Mouse (Mus musculus): Measurements from ENCODE around the gene Fsd1. TPM values are rescaled to one million over a fixed set of nuclear protein-coding genes. Genes with fewer than 3 reads are reported as not detected.

Gene Fsd1
- total RNA-seq, 2 experiments from 2014 or later, result 99.7 to 111 TPM

DNA sequence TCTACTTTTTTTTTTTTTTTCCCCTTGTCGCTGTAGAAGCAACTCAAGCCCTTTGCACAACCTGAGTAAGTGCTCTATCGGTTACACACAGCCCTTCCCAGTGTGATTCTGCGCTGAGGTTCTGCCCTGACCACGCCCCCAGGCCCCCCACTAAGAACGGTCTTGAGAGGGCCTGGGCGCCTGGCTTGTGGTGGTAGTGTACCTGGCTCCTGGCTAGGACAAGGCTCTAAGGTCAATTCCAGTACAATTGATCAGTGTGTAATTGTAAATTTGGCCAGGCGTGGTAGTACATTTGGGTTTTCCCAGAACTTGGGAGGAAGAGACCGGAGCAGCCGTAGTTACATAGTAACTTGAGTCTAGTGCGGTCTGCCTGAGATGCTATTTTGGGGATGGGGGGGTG, 20.6 kb downstream of the Fsd1 start:
- DNase-seq (ENCODE audit: extremely low spot score in 1 of 2, low spot score in 2 of 2), result no peak
- intact Hi-C loops (cut with DNase I), result no loop called here

DNA sequence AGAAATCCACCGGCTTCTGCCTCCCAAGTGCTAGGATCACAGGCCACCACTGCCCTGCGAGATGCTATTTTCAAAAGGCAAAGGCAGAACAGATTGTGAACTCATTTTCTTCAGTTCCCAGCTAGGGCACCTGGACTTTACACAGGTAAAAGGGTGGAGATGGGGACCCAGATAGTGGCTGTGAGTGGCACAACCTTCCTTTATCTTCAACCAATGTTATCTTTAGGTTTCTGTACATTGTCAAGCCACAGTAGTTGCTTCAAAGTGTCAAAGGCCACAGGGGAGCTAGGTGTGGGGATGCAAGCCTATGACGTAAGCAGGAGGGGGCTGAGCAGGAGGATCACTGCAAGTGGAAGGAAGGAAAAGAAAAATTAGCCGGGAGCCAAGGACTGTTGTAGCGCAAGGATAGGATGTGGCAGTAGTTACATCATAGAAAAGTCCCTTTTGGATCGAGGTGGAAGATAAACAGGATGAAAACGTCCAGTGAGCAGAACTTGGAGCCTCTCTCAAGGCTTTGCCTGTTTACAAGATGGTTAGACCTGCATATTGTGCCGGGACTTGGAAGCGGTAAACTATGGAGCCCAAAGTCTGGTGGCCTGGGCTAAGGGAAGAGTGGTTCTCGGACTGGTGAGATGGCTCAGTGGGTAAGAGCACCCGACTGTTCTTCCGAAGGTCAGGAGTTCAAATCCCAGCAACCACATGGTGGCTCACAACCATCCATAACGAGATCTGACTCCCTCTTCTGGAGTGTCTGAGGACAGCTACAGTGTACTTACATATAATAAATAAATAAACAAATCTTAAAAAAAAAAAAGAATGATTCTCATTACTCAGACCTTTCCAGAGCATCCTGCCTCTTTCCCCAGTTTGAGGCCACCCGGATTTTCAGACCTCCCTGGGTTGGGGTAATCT, 21.4 kb downstream of the Fsd1 start:
- DNase-seq (ENCODE audit: extremely low spot score in 1 of 2, low spot score in 2 of 2), result no peak
- intact Hi-C loops (cut with DNase I), result no loop called here

DNA sequence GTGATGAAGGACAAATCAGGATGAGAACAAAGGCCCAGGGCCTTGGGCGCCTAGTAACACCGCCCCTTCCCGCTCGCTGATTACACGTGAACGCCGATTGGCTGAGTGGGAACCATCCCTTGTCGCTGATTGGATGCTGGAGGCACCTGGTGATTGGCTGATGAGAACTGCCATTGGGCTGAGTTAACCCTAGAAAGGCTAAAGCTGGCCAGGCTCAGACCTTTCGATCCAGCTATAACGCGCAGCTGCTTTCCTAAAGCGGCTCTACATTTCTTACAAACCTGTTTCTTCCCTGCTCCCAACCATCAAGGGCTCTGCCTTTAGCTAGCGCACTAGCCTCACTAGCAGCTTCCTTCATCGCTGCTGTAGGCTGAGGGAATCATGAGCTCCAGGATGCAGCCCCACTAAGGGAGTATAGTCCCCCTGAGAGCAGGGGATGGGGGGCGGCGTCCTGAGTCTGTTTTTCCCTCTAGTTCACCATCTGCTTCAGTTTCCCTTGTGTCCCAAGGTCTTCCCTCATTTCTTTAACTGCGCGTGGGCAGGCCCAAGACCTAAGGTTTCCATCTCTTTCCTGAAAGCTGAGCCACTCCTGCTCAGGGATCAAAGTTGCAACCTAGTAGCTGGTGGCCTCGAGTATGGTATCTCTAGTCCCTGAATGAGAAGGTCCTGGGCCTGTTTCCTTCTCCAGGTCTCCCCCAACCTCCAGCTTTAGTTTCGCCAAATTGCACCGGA, 22.2 kb downstream of the Fsd1 start:
- intact Hi-C loops (cut with DNase I), result no loop called here
- peak; percentile 95 to 96 for DNase-seq (ENCODE audit: extremely low spot score in 1 of 2, low spot score in 2 of 2)

DNA sequence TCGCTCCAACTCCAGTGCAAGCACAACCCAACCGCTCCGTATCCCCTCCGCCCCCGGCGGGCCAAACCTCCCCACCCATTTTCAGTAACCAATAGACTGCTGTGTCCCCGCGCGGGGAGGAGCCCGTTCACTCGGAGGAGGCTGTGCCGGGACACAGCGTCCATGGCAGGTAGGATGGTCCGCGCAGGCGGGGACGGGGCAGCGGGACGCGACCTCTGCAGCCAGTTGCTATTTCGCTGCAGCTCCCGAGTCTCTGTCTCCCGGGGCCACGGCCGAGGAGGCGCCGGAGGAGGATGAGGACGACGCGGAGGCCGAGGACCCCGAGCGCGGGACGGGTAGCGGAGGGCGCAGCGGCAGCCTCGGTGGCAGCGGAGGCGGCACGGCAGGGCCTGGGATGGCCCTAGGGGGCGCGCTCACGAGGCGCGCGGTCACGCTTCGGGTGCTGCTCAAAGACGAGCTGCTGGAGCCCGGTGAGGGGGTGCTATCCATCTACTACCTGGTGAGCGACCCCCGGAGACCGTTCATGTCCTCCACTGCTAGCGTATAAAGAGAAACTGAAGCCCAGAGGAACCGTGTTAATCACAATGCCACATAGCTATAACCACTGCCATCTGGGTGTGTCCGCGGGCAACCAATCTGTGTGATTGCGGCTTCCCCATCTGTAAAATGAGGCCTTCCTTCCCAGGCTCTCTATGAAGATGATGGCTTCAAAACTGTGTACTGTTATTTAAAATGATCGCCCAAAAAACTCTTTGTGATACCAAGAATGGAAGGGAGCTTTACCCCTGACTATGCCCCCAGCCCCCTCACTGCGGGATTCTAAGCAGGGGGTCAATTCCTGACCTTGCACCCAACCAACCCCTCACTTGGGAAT, 23.0 kb downstream of the Fsd1 start:
- peak; percentile 91 to 95 for DNase-seq (ENCODE audit: extremely low spot score in 1 of 2, low spot score in 2 of 2)
- intact Hi-C loops (cut with DNase I), result no loop called here

DNA sequence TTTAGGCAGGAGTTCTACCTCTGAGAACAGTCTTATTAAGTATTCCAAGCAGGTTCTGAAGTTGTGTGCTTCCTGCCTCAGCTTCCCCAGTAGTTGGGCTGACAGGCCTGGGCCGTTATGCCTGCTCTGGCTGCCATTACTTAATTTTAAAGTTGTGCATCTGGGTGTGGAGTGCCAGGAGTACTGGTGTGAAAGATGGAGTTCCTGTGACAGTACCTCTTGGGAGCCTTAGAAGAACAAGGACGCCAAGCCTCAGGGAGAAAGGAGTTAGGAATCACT, 23.6 kb downstream of the Fsd1 start:
- no peak for DNase-seq (ENCODE audit: extremely low spot score in 1 of 2, low spot score in 2 of 2)
- intact Hi-C loops (cut with DNase I), result loop anchor here (5.0 kb wide), 1 partner anchor 33 kb away; no protein-coding TSS in a partner anchor

DNA sequence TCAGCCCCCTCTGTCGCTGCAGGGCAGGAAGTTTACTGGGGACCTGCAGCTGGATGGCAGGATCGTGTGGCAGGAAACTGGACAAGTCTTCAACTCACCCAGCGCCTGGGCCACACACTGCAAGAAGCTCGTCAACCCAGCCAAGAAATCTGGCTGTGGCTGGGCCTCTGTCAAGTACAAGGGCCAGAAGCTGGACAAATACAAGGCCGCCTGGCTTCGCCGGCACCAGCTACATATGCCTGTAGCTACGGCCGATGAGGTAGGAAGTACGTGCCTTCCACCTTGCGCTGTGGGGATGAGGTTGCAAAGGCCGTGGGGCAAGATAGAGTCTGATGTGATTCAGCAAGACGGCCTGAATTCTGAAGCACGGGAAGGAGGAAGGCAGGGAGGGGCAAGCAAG, 23.9 kb downstream of the Fsd1 start:
- no peak for DNase-seq (ENCODE audit: extremely low spot score in 1 of 2, low spot score in 2 of 2)
- intact Hi-C loops (cut with DNase I), result loop anchor here (5.0 kb wide), 1 partner anchor 33 kb away; no protein-coding TSS in a partner anchor

DNA sequence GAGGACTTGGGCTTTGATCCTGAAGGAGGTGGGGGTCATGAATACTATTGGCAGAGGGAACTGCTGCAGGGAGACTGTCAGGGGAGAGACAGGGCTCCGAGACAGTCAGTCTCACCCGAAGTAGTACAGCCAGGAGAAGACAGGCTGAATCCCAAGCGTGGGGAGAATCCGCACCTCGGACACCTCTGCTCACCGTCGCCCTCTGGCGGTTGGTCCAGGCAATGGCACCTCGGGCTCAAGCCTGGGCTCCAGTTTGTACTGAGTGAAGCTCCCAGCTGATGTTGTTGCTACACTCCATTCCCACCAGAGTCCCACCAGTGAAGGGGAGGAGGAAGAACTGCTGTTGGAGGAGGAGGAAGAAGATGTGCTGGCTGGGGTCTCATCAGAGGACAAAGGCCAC, 24.4 kb downstream of the Fsd1 start:
- intact Hi-C loops (cut with DNase I), result loop anchor here (5.0 kb wide), 1 partner anchor 33 kb away; no protein-coding TSS in a partner anchor
- DNase-seq (ENCODE audit: extremely low spot score in 1 of 2, low spot score in 2 of 2), result peak; percentile 55 to 79

DNA sequence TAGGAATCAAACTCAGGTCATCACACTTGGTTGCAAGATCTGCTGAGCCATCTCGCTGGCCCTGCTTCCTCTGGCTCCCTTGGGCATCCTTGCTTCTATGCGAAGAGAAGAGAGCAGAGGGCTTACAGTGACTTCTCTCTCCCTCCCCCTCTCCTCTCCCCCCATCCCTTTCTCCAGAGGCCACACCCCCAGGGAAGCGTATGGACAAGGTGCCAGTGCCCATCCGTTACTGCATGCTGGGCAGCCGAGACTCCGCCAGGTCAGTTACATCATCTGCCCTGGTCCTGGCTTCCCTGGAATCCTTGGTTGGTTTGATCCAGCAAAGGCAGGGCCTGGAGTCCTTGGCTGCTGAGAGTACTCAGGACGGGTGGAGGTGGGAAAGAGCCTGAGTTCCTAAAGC, 25.1 kb downstream of the Fsd1 start:
- intact Hi-C loops (cut with DNase I), result loop anchor here (5.0 kb wide), 1 partner anchor 34 kb away; no protein-coding TSS in a partner anchor
- DNase-seq (ENCODE audit: extremely low spot score in 1 of 2, low spot score in 2 of 2), result no peak

DNA sequence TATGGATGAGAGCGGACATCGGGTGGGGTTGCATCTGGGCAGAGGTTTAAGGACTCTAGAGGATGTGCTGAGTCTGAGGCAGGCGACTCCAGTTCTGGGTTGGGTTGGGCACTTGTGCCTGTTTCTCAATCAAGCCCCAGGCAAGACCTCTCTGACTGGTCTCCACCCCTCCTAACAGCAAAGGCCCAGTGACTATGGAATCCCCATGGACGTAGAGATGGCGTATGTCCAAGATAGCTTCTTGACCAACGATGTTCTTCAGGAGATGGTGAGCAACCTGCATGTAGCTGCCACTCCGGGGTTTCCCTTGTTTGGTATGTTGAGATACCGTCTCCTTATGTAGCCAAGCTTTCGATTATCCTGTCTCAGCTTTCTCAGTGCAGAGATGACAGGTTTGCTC, 29.0 kb downstream of the Fsd1 start:
- intact Hi-C loops (cut with DNase I), result no loop called here
- no peak for DNase-seq (ENCODE audit: extremely low spot score in 1 of 2, low spot score in 2 of 2)

DNA sequence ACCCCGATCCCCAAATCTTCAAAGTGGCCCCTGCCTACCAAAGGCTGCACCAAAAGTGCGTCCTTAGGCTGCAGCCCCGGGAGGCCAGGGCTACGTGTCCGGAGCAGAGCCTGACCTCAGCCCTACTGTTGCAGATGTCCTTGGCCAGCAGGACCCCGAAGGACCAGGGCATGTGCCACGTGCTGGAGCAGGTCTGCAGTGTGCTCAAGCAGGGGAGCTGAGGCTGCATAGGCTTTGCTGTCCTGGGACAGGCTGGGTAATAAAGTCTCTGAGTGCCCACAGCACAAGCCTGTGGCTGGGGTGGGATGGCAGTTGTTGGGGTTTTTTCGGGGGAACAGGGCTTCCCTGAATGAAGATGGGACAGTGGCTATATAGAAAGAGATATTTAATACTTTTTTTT, 30.1 kb downstream of the Fsd1 start:
- intact Hi-C loops (cut with DNase I), result no loop called here
- DNase-seq (ENCODE audit: extremely low spot score in 1 of 2, low spot score in 2 of 2), result no peak

DNA sequence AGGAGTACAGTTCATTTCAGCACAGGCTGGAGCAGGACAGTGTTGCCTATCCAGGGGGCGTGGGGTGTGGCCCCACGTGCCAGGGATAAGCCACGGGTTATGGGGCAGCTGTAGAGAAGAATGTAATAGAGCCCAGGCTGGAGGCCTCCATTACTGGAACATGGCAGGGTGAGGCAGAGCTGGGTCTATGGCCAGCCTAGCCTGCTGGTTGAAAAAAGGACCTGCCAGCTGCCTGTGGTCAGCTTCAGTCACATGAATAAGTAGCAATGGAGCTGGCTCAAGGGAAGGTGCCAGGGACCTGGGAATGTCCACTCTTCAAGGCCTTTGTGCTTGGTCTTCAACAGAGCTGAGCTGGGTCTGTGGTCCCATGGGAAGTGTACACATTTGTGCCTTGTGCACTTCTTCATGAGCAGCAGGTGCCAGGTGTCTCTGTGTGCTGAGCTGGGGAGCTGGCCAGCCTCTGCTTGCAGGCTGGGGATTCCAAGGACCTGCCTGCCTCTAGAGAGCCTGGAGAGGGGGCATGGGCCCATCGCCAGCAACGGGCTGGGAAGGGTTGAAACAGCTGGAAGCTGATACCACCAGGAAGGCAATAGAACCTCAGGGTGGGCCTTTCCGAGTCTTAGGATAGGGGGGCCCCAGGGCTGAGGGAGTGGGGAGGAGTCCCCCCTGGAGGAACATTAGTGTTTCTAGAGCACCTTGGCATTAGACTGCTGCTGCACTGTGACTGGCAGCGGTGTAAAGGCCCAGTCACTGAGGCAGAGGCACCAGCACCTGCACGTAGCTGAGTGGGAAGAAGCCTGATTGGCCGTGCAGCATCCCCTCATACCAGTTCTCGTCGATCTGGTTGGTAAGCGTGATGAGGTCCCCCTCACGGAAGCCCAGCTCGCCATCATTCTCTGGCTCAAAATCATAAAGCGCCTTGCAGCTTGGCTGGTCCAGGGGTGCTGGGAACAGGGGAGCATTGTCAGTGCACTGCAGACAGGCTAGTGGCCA, 30.8 kb downstream of the Fsd1 start:
- no peak for DNase-seq (ENCODE audit: extremely low spot score in 1 of 2, low spot score in 2 of 2)
- intact Hi-C loops (cut with DNase I), result no loop called here

DNA sequence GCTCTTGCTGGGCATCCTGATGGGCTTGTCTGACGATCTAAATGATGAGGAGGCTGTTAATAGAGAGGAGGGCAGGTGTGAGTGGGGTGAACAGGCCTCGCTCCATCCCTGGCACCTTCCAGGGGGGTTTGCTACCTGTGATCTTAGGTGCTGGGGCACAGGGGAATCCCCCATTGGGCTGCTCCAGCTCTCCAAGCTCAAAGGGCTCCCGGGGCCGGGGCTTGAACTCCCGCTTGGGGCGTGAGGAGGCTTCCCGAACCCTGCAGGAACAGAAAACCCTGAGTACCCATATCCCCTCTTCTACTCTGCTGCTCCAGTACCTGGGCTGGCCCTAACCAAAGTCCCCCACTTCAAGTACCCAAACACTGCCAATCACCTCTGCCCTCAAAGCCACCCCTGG, 31.5 kb downstream of the Fsd1 start:
- intact Hi-C loops (cut with DNase I), result no loop called here
- DNase-seq (ENCODE audit: extremely low spot score in 1 of 2, low spot score in 2 of 2), result no peak

DNA sequence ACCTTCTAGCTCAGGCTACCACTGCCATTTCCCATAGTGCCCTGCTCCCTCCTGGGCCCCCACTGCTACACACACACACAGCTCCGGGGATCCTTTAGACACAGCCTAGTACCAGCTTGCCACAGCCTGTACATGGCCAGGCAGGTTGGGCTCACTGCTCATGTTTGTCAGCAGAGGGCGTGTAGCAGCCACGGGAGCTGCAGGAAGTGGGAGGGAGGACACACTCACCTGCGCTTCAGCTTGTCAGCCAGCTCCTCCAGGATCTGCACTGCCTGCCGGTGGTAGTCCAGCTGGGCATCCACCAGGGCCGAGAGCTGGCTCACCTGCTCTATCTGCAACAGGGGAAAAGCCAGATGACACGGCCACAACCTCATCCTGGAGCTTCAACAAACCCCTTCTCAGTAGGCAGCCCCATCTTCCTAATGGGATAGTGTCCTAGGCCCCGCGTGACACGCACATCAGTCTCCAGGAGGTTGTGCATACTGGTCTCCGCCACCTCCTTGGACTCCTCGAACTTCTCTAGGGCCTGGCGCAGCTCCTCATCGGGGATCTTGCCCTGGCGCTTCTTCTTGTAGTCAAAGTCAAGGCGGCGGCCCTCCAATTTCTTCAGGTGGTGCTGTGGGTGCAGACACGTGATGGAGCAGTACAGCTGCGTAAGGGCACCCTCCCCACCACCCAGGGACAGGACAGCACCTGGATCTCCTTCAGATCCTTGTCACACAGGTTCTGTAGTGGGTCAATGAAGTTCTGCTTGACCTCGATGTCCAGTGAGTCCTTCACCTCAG, 32.2 kb downstream of the Fsd1 start:
- DNase-seq (ENCODE audit: extremely low spot score in 1 of 2, low spot score in 2 of 2), result peak in 1 of 2 experiments; percentile 71
- intact Hi-C loops (cut with DNase I), result no loop called here

DNA sequence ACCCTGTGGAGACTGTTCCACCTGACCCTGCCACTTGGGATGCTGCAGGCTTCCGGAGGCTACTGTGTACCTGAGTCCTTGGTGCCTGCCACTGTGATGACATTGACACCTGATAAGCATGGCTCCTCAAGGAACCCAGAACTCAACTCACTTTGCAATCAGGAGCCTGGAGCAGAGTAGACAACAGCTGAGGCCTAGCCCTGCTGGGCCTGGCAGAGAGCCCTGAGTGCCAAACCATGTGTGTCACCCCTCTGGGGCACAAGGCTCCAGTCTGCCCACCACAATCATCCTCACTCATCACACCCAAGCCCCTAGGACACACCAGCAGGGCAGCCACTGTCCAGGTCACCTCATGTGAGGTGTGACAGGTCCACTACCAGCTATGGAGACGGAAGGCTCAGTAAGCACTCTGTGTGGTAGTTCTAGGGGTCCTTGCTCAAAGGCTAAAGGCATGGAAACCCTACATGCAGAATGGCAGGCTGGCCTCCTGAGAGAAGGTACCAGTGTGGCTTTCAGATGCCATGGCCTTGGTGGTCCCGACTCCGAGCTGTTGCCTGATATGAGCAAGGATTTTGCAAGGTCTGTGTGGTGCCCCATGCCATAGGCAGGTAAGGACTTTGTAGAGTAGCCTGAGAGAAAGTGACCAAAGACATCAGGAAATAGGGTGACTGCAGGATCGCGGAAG, 34.2 kb downstream of the Fsd1 start:
- DNase-seq (ENCODE audit: extremely low spot score in 1 of 2, low spot score in 2 of 2), result no peak
- intact Hi-C loops (cut with DNase I), result no loop called here

DNA sequence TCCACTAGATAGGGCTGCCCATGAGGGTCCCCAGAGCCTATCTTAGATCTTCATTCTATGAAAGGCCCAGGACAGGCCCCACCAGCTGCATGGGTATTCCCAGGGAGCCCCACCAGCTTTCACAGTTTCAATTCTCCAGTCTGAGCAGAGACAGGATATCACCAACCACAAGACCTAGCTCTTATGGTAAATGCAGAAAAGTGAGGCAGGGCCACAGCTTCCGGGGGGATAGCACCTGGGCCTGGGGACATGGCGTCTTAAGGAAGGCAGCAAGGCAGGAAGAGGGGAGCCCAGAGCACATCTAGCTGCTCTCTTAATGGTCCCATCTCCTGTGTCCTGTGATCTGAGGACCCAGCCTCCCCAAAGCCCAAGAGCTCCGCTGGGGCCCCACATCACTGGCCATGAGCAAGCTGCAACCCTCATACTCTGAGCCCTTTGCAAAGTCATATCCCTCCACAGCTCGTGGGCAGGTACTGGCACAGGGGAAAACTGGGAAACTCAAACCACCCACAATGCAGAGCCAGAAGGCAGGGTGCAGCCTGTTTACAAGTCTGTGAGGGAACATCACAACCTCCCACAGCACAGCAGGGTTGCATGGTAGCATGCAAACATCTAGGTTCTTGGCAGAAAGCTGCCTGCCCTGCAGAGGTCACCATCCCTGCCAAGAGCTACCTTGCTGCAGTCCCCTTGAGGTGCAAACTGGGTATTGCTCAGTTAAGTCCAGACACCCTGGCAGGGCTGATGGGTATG, 35.0 kb downstream of the Fsd1 start:
- intact Hi-C loops (cut with DNase I), result no loop called here
- DNase-seq (ENCODE audit: extremely low spot score in 1 of 2, low spot score in 2 of 2), result no peak
